Mouse (Mus musculus) testis, postnatal 14 days (tissue): ENCODE measurements around the gene BC004004.
"Not testable (repeated sequence)": the region's sequence is repeated elsewhere in the genome, so short reads cannot be mapped to it uniquely, and the experiment has no call there.

Experiments used
- DNase-seq: peaks from one replicate; pipeline ENCODE4 v3.0.0; 2021; ENCODE audit warnings: low spot score

The BC004004 gene

GRCm38 (mm10) chr17:29347645-29348256 is 79.2 kb downstream of the BC004004 start, which contains the start of gene Mtch1:
Mtch1 (minus strand) TSS chr17:29347934.
- DNase-seq = peak; percentile 97

DNA sequence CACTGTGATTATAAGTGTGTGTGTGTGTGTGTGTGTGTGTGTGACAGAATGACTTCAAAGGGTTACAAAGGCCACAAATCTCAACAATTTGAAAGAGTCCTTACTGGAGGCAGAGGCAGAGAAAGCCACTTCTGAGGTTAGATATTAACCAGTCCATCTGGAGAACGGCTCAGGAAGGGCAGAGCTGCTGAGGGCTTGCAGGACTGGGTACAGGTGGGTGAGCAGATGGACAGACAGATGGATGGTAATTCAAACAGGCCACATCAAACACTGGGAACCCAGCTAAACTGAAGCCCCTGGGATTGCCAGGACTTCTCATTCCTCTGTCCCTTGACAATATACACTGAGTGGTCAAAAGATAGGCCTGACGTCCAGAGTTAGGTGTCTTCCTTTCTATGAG is 80.4 kb downstream of the BC004004 start:
- no peak for DNase-seq

DNA sequence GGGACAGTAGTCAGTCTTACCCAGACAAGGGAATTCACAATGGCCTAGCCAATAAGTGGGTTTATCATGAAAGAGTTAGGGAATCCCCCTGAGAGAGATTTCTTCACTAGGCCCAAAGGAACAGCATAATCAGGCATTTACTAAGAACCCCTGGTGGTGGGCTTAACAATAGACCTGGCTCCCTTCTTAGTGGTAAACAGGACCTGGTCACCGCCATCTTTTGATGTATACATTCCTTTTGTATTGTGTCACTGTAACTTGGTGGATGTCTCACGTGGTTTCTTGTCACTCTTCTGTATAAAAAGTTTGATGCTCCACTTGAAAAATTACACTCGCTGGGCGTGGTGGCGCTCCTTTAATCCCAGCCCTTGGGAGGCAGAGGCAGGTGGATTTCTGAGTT is 82.5 kb downstream of the BC004004 start:
- DNase-seq = not testable (repeated sequence)

DNA sequence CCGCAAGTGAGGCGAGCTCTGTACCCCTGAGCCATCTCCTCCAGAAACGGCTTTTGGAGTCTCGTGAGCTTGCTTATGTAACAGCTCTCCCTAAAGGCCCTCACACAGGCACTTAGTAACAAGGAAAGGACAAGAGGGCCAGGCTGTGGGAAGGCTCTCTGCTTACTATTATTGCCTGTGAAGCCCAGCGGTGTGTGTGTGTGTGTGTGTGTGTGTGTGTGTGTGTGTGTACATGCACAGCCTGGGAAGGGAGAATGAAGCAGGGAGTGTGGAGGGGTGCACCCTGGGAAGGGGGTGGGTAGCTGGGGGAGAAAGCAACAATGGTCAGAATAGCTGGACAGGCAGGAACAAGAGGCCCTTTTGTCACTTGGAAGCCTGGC is 86.9 kb downstream of the BC004004 start:
- DNase-seq = peak; percentile 54

GRCm38 (mm10) chr17:29355841-29356478 is 87.4 kb downstream of the BC004004 start:
- peak; percentile 71 for DNase-seq

DNA sequence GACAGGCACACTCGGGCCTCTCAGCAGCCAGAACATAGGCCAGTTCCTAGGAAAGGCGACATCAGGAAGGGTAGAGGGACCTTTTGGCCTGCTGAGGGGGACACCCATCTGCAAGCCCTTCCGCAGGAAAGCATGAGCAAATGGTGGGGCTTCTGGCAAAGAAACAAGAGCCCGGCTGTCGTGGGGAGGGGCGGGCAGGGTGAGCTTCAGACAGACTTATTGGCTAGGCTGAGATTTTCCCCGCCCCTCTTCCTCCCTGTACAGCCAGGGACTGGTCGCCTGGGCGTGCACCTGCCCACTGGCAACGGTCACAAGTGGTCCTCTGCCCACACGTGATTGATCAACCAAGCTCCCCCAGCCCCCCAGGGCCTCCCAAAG is 87.9 kb downstream of the BC004004 start:
- DNase-seq = peak; percentile 72

DNA sequence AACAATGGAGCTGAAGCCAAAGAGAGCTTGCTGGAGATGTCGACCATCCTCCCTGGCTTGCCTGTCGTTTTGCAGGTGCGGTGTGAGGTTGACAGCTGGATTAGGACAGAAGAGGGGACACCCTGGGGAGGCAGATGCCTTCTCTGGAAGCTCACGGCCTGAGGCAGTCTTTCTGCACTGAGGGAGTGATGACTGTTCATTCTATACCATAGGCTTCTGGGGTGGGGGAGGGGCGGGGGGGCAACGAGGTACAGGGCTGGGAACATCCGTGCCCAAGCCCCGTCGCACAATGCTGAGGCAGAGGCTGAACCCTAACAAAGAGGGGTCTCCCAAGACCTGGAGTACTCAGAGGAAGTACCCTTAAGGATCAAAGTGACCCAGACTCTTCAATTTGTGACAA is 88.3 kb downstream of the BC004004 start:
- no peak for DNase-seq

- no peak for DNase-seq
These were observed 90.3 kb downstream of the BC004004 start for GRCm38 (mm10) chr17:29358928-29359327.

DNA sequence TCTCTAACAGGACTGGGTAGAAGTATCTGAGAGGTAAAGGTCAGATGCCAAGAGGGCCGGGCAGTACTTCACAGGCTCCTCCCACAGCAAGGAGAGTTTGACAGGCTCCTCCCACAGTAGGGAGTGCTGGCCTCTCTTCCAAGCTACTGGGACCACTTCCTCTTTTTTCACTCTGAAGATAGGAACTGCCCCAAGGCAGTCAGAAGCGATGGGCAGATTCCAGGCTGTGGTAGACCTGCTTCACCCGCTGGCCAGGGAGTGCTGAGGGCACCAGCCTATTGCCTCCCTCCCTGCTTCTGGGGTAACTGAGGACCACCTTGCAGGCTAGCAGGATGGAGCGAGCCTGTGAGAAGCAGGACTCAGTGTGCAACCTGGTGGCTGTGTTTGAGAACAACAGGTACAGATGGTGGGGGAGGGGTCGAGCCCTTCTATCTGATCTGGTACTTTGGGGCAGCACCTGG is 92.2 kb downstream of the BC004004 start, which contains the start of gene Fgd2:
Gene Fgd2 (plus strand): TSS at position 154 of the 461 bp plus-strand sequence.
- DNase-seq = no peak

DNA sequence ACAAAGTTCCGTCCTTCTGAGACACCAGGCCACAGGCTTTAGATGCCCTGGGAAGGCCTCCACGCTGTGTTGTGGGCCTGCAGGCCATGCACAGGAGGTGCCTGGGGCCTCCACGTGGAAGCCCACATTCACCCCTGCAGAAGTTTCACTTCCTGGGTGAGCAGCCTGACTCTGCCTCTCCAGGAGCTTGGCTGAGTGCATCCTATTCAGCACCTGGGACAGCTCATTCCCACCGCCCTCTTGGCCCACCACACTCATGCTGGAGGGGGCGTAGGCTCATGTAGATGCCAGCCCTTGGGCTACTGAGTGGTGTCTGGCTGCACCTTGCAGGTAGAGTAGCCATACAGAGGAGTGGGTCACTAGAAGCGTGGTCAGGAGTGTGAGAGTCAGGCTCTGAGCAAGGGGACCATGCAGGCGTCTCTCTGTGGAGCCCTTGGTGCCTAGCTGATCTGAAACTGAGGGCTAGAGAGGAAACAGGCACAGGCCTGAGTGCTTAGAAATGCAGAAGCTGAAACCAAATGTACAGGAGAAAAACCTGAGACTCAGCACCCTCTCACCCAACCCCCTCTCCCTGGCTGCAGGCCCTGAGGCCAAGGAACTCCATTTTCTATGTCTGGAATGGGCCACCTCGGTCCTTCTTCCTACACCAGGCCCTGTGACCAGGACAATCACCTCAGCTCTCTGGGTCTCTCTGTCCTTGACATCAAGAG is 93.5 kb downstream of the BC004004 start:
- DNase-seq = no peak

GRCm38 (mm10) chr17:29363109-29363508 is 94.5 kb downstream of the BC004004 start:
- DNase-seq = no peak
